ENCODE assay signal across 7 mouse cellular contexts in the genomic region with DNA sequence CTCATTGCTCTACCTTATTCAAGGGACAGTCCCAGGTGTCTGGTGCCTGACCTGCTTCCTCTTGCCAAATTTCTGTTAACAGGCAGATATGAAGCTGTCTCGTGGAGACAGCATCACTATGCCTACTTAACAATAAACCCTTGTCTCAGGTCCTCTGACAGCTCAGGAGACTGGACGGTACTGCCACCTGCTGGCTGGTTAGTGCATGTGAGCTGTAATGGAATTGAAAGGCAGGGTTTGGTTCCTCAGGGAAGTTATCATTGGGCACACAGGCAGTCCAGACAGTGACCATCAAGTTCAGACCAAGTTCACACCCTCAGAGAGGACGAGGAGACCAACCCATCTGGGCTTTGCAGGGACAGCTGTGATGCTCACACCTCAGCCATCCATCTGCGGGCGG.
DNase-seq lines count a peak whose midpoint lies in the region; ATAC-seq lines count a peak whose summit lies in the region.

No protein-coding gene starts in this region.

- no peak overlapping the region for H3K4me2 ChIP-seq in forebrain, embryonic 14.5 days (ENCODE audit: low read length)
- no peak overlapping the region for H3K4me2 ChIP-seq in hindbrain, embryonic 12.5 days (replicated peaks)

- no peaks in the 10 kb centered on the region for H3K4me1 ChIP-seq in forebrain, embryonic 14.5 days (ENCODE audit: control insufficient read depth, insufficient read depth, low read length)
- peaks cover 6% of the 10 kb centered on the region for H3K4me1 ChIP-seq in hindbrain, embryonic 12.5 days

- H3K4me3 ChIP-seq in forebrain, embryonic 14.5 days (ENCODE audit: low read depth, low read length) = no peak overlapping the region
- H3K4me3 ChIP-seq in hindbrain, embryonic 12.5 days = no peak overlapping the region

- 31% methylated on average over 5 of the region's 5 CpGs for WGBS in forebrain, embryonic 14.5 days
- 36% methylated on average over 5 of the region's 5 CpGs for WGBS in hindbrain, embryonic 12.5 days

- no peak overlapping the region for H3K27ac ChIP-seq in forebrain, embryonic 14.5 days (ENCODE audit: low read depth, low read length)
- no peak overlapping the region for H3K27ac ChIP-seq in hindbrain, embryonic 12.5 days

- H3K9me3 ChIP-seq in forebrain, embryonic 14.5 days (replicated peaks; ENCODE audit: control insufficient read depth, low read length) = no peaks in the 10 kb centered on the region
- no peaks in the 10 kb centered on the region for H3K9me3 ChIP-seq in hindbrain, embryonic 12.5 days (replicated peaks)

- no peaks in the 10 kb centered on the region for H3K27me3 ChIP-seq in forebrain, embryonic 14.5 days (replicated peaks; ENCODE audit: control insufficient read depth, insufficient read depth, low read length)
- H3K27me3 ChIP-seq in hindbrain, embryonic 12.5 days = no peaks in the 10 kb centered on the region

- DNase-seq in R1 (ENCODE audit: low read depth, low spot score) = peak; percentile 84
- peak; percentile 73 for DNase-seq in c-Kit-positive CD71-positive TER-119-positive erythroid progenitor cells, embryonic 14.5 days (ENCODE audit: low spot score)
- peak; percentile 87 for DNase-seq in forebrain, embryonic 14.5 days (ENCODE audit: low spot score)
- peak; percentile 63 to 68 for DNase-seq in layer of hippocampus, postnatal 36 days
- peak; percentile 44 to 46 for DNase-seq in right cerebral cortex, postnatal 36 days (ENCODE audit: low spot score in 2 of 2)

- no peak overlapping the region for H3K9ac ChIP-seq in forebrain, embryonic 14.5 days (ENCODE audit: low read length)
- no peak overlapping the region for H3K9ac ChIP-seq in hindbrain, embryonic 12.5 days

- H3K36me3 ChIP-seq in forebrain, embryonic 14.5 days (ENCODE audit: control insufficient read depth, insufficient read depth, low read length) = peaks cover 19% of the 10 kb centered on the region
- H3K36me3 ChIP-seq in hindbrain, embryonic 12.5 days = peaks cover 18% of the 10 kb centered on the region

- ATAC-seq in forebrain, embryonic 14.5 days = peak; percentile 63
- peak; percentile 21; the same call in 1 of the 2 replicates for ATAC-seq in hindbrain, embryonic 12.5 days (ENCODE audit: low FRiP score)
- ATAC-seq in megakaryocyte progenitor cell, adult 5-6 weeks (replicated peaks; ENCODE audit: poor library complexity) = peak; percentile 96

Comparison
In these comparisons a context has a peak if more than half of its experiments do, and no peak if none do; other contexts are left out.
1. ATAC-seq: peak in every context shown above with its lines; median percentile 96 in megakaryocyte progenitor cell, adult 5-6 weeks; 63 in forebrain, embryonic 14.5 days; 21 in hindbrain, embryonic 12.5 days.